ENCODE assay signal across 8 mouse cellular contexts in the genomic region with DNA sequence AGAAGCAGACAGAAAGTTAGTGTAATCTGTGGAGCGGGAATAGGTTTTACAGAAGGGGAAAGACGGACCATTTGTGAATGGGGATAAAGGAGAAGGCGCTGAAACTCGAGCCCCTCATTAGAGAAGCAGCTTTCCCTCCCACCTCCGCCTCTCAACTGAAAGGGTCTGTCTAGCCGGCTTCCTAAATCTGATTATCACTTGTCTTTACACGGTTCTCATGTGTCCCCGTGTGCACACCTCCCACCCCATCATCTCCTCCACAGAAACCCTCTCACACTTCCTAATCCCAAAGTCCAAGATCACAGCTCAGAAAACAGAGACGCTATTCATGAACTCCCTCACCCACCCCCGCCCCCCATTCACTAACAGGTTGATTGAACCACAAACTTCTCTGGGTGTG. TPM values are rescaled to one million over a fixed set of nuclear protein-coding genes. Genes with fewer than 3 reads are reported as not detected.
A peak's percentile ranks its signal among the peaks of the same experiment; 100 is the strongest.
DNase-seq lines count a peak whose midpoint lies in the region; ATAC-seq and TF ChIP-seq lines count a peak whose summit lies in the region.
"Had no signal": no experiment of that assay in that cellular context is flagged by ENCODE, and none has a peak within 500 bp of the region (broad histone marks: within the 10 kb centered on the region; RNA-seq: fewer than 3 reads in every experiment).

No protein-coding gene starts in this region.

- H3K36me3 ChIP-seq in kidney, embryonic 14.5 days (ENCODE audit: control insufficient read depth, insufficient read depth, low read length), result peaks cover 35% of the 10 kb centered on the region
- 0 out of 2 replicates have a peak, but pooled peaks cover 5% of the 10 kb centered on the region for H3K36me3 ChIP-seq in intestine, embryonic 15.5 days

- H3K4me3 ChIP-seq in kidney, embryonic 14.5 days (ENCODE audit: low read length), result no peak overlapping the region
- H3K4me3 ChIP-seq in intestine, embryonic 15.5 days (replicated peaks), result no peak overlapping the region
- no peak overlapping the region for H3K4me3 ChIP-seq in cerebellum, adult 2 months (replicated peaks; ENCODE audit: insufficient read depth, low read depth, low read length)

- no peak for DNase-seq in kidney, postnatal 36 days
- peak; percentile 84 for DNase-seq in brain, embryonic 14.5 days (ENCODE audit: low read depth)
- peak; percentile 70 for DNase-seq in embryo, embryonic 11 days
- no peak for DNase-seq in cerebellum, adult 9-10 months
- DNase-seq in cerebellum, adult 2 months, result no peak
- DNase-seq: gastrocnemius, postnatal 10 days had no signal

- ATAC-seq in kidney, embryonic 14.5 days (ENCODE audit: low FRiP score, low TSS enrichment), result peak; percentile 80
- ATAC-seq in intestine, embryonic 15.5 days, result peak; percentile 57; the same call in 1 of the 2 replicates

- TF ChIP-seq POLR2A in brain, embryonic 14.5 days (IDR thresholded peaks at IDR 0.05; ENCODE audit: borderline replicate concordance, extremely low read depth, insufficient read depth, insufficient read length, poor library complexity, severe bottlenecking), result no peak
- no peak for TF ChIP-seq POLR2A in cerebellum, adult 2 months (IDR thresholded peaks at IDR 0.05; ENCODE audit: borderline replicate concordance, insufficient read depth, low read length)

- peak overlapping the region; percentile 77 for H3K27ac ChIP-seq in kidney, embryonic 14.5 days (ENCODE audit: low read depth, low read length)
- no peak overlapping the region for H3K27ac ChIP-seq in intestine, embryonic 15.5 days
- no peak overlapping the region for H3K27ac ChIP-seq in cerebellum, adult 2 months (ENCODE audit: insufficient read depth, low read length)

- no peaks in the 10 kb centered on the region for H3K27me3 ChIP-seq in kidney, embryonic 14.5 days (ENCODE audit: control insufficient read depth, insufficient read depth, low read length)
- H3K27me3 ChIP-seq in intestine, embryonic 15.5 days (replicated peaks), result no peaks in the 10 kb centered on the region
- no peaks in the 10 kb centered on the region for H3K27me3 ChIP-seq in cerebellum, adult 2 months (ENCODE audit: control insufficient read depth, insufficient read depth, low read length)

- H3K4me2 ChIP-seq in kidney, embryonic 14.5 days (replicated peaks; ENCODE audit: low read depth, low read length), result peak overlapping the region; percentile 8; the same call in 1 of the 2 replicates
- H3K4me2 ChIP-seq in intestine, embryonic 15.5 days (replicated peaks), result no peak overlapping the region; the same call in 1 of the 2 replicates

- 9% methylated on average over 10 of the region's 10 CpGs for WGBS in kidney, embryonic 14.5 days
- WGBS in intestine, embryonic 15.5 days, result 12% methylated on average over 10 of the region's 10 CpGs
- 56% methylated on average over 10 of the region's 10 CpGs for WGBS in cerebellum, adult 2 months

- peaks cover 53% of the 10 kb centered on the region for H3K4me1 ChIP-seq in kidney, embryonic 14.5 days (ENCODE audit: control insufficient read depth, insufficient read depth, low read length)
- peaks cover 6% of the 10 kb centered on the region for H3K4me1 ChIP-seq in intestine, embryonic 15.5 days (replicated peaks)
- no peaks in the 10 kb centered on the region; the same call in 1 of the 2 replicates for H3K4me1 ChIP-seq in cerebellum, adult 2 months (ENCODE audit: control insufficient read depth, insufficient read depth, low read length)

- no peak overlapping the region for H3K9ac ChIP-seq in kidney, embryonic 14.5 days (ENCODE audit: low read depth, low read length)
- no peak overlapping the region for H3K9ac ChIP-seq in intestine, embryonic 15.5 days

- no peak for TF ChIP-seq CTCF in brain, embryonic 14.5 days (IDR thresholded peaks at IDR 0.05; ENCODE audit: borderline replicate concordance, extremely low read depth, insufficient read depth, insufficient read length)
- TF ChIP-seq CTCF in cerebellum, adult 2 months (IDR thresholded peaks at IDR 0.05; ENCODE audit: borderline replicate concordance, insufficient read depth, low read depth, low read length), result no peak

- H3K9me3 ChIP-seq in kidney, embryonic 14.5 days (ENCODE audit: control insufficient read depth, low read length), result no peaks in the 10 kb centered on the region
- H3K9me3 ChIP-seq in intestine, embryonic 15.5 days, result no peaks in the 10 kb centered on the region

RNA-seq across cellular contexts. Expression of gene Pbx1, which starts 21.5 kb away (rescaled TPM):
- 107 and 120 TPM in 2 replicates for polyA plus RNA-seq in kidney, embryonic 14.5 days (2014; fragmentation: Nextera tagmentation; extraction: Ambion mirVana)
- 137 and 141 TPM in 2 replicates for polyA plus RNA-seq in brain, embryonic 14.5 days (2012; rRNA removed)
- polyA plus RNA-seq in intestine, embryonic 15.5 days (2015; fragmentation: Nextera tagmentation; extraction: Ambion mirVana), result 24.0 and 27.5 TPM in 2 replicates
- polyA plus RNA-seq in cerebellum, adult 2 months (2012; rRNA removed), result 34.9 and 38.1 TPM in 2 replicates

Comparison
In these comparisons a context has a peak if more than half of its experiments do, and no peak if none do; other contexts are left out.
1. DNase-seq: peak in brain, embryonic 14.5 days (single experiment) and embryo, embryonic 11 days (single experiment); none in kidney, postnatal 36 days (0 of 2), cerebellum, adult 9-10 months (single experiment) and cerebellum, adult 2 months (0 of 2).